Mouse (Mus musculus): ENCODE measurements around the gene Cdc42. TPM values are rescaled to one million over a fixed set of nuclear protein-coding genes. Genes with fewer than 3 reads are reported as not detected.

Gene Cdc42
- 426 and 432 TPM in 2 replicates for polyA plus RNA-seq (2012; rRNA removed)

DNA sequence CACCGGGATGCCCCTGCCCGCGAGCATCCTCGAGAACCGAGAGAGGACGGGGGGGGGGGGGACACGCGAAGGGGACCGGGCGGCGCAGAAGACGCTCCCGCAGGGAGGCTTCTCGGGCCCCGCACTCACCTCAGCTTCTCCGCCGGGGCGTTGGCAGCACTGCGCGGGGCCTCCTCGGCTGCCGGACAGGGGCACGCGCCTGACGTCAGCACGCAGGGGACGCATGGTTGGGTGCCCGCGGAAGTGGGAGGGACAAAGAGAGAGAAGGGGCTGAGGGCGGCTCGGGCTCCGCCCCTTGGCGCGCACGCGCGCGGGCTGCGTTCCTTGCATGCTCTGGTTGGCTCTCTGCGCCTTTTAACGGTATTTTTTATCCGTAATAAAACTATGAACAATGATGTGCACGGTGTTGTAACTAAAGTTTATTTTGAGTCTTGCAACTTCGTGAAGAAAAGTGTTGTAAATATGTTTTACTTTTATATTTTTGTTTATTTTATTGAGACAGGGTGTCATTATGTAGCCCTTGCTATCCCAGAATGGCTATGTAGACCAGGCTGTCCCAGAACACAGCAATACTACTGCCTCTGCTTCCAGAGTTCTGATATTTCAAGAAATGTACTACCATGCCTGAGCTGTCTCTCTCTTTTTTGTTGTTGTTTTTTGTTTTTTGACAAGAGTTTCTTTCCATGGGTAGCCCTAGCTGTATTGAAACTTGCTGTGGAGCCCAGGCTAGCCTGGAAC, at the start of gene Cdc42:
Cdc42 (minus strand) TSS at position 204 of the 738 bp plus-strand sequence.

DNA sequence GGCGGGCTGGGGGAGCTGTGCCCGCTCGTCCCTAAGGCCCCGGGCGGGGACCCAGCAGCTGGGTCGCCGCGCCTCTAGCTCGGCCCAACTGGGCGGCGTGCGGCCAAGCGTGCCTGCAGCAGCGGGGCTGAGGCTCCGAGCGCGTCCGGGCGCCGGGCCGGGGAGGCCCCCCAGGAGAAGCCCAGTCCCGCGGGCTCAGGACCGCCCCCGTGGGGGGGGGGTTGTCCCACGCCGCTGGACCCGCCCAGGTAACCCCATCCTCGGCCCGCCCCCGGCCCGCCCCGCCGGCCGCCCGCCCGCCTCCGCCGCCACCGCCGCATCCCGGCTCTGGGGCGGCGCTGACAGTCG, 80.4 kb downstream of the Cdc42 start, which contains the start of gene Wnt4:
Wnt4 (plus strand) TSS at position 324 of the 348 bp plus-strand sequence.

Other genes starting within 250 kb of the Cdc42 start
- gene Wnt4, start 80.2 kb downstream of the Cdc42 start, polyA plus RNA-seq (2012; rRNA removed): 2.1 and 3.8 TPM in 2 replicates
- not detected in 2 replicates for gene Cela3a, start 52.1 kb upstream of the Cdc42 start, polyA plus RNA-seq (2012; rRNA removed)
- not detected in 2 replicates for gene Cela3b, start 72.8 kb upstream of the Cdc42 start, polyA plus RNA-seq (2012; rRNA removed)
- gene 1700013G24Rik, start 95.6 kb upstream of the Cdc42 start, polyA plus RNA-seq (2012; rRNA removed): not detected in 2 replicates
- gene Hspg2, start 111.0 kb upstream of the Cdc42 start, polyA plus RNA-seq (2012; rRNA removed): 7.2 and 21.1 TPM in 2 replicates
- 0.33 and 0.58 TPM in 2 replicates for gene Ldlrad2, start 216.8 kb upstream of the Cdc42 start, polyA plus RNA-seq (2012; rRNA removed)
- gene Usp48, start 236.0 kb upstream of the Cdc42 start, polyA plus RNA-seq (2012; rRNA removed): 140 and 147 TPM in 2 replicates